Mouse (Mus musculus): ENCODE data around the gene 9930111J21Rik1. TPM values are rescaled to one million over a fixed set of nuclear protein-coding genes. Genes with fewer than 3 reads are reported as not detected.
"Not testable (repeated sequence)": the region's sequence is repeated elsewhere in the genome, so short reads cannot be mapped to it uniquely, and the experiment has no call there.

Gene 9930111J21Rik1
- polyA plus RNA-seq, 2 experiments, result 0.22 to 0.61 TPM

DNA sequence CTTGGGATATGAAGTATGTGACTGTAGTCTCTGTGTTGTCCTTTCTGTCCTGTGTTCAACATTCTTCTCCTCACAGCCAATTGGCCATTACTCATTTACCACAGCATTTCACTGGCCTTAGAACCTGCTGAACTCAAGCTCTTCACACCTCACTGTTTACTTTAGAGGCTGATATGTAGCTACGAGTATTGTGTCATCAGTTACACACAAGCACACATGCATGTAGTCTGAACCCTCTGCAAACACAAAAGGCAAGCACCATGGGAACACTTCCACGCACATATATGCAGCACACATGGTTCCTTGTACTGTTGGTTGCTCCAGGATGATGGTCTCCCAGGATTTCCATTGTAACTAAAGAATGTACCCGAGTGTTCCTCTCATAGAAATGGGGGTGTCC is 43.9 kb downstream of the 9930111J21Rik1 start:
- not testable (repeated sequence) for H3K27ac ChIP-seq; ATAC-seq (ENCODE audit: insufficient read depth); H3K4me1 ChIP-seq (replicated peaks; ENCODE audit: control insufficient read depth in 2 of 2, insufficient read depth in 2 of 2, low read length in 1 of 2); H3K27me3 ChIP-seq (ENCODE audit: control insufficient read depth, insufficient read depth, low read length); H3K36me3 ChIP-seq (replicated peaks; ENCODE audit: control insufficient read depth, insufficient read depth, low read depth); H3K4me3 ChIP-seq (ENCODE audit: insufficient read depth in 1 of 2, low read depth in 2 of 2, low read length in 2 of 2); H3K9ac ChIP-seq (replicated peaks); H3K4me2 ChIP-seq (ENCODE audit: low read depth); DNase-seq (ENCODE audit: low read depth in 3 of 3, low spot score in 3 of 3); H3K9me3 ChIP-seq (ENCODE audit: control insufficient read depth, low read length)
- whole genome bisulfite sequencing (ENCODE audit: insufficient replicate concordance), result no CpG with 5 or more reads among the region's 3 CpGs

DNA sequence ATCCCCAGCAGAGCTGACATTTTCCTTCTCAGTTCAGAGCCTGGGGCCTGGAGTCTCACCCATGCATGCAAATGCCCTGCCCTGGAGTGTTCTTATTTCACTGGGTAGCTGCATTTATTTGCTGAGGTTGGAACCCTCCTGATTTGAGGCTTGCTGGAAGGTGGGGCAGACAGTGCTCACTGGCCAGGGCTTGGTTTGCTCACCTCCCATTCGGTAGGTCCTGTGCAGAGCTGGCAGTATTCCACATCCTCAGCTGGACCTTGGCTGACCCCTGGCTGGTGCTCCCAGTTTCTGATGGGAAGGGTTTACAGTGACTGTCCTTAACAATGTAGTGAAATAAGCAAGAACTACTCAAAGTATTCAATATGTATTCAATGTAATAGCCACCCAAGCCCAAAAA is 45.3 kb downstream of the 9930111J21Rik1 start:
- WGBS (ENCODE audit: insufficient replicate concordance), result 50% methylated on average over 1 of the region's 1 CpGs
- H3K36me3 ChIP-seq (replicated peaks; ENCODE audit: control insufficient read depth, insufficient read depth, low read depth); H3K27me3 ChIP-seq (ENCODE audit: control insufficient read depth, insufficient read depth, low read length); H3K9me3 ChIP-seq (ENCODE audit: control insufficient read depth, low read length); H3K4me1 ChIP-seq (replicated peaks; ENCODE audit: control insufficient read depth in 2 of 2, insufficient read depth in 2 of 2, low read length in 1 of 2); ATAC-seq (ENCODE audit: insufficient read depth); H3K4me3 ChIP-seq (ENCODE audit: insufficient read depth in 1 of 2, low read depth in 2 of 2, low read length in 2 of 2); DNase-seq (ENCODE audit: low read depth in 3 of 3, low spot score in 3 of 3); H3K9ac ChIP-seq (replicated peaks); H3K27ac ChIP-seq; H3K4me2 ChIP-seq (ENCODE audit: low read depth): not testable (repeated sequence)

- not testable (repeated sequence) for ATAC-seq (ENCODE audit: insufficient read depth); H3K9ac ChIP-seq (replicated peaks); H3K27me3 ChIP-seq (ENCODE audit: control insufficient read depth, insufficient read depth, low read length); H3K9me3 ChIP-seq (ENCODE audit: control insufficient read depth, low read length); H3K4me3 ChIP-seq (ENCODE audit: insufficient read depth in 1 of 2, low read depth in 2 of 2, low read length in 2 of 2); H3K27ac ChIP-seq; DNase-seq (ENCODE audit: low read depth in 3 of 3, low spot score in 3 of 3); H3K4me1 ChIP-seq (replicated peaks; ENCODE audit: control insufficient read depth in 2 of 2, insufficient read depth in 2 of 2, low read length in 1 of 2); H3K36me3 ChIP-seq (replicated peaks; ENCODE audit: control insufficient read depth, insufficient read depth, low read depth); H3K4me2 ChIP-seq (ENCODE audit: low read depth)
- 29% methylated on average over 1 of the region's 1 CpGs for WGBS (ENCODE audit: insufficient replicate concordance)
Measured at GRCm38 (mm10) chr11:48933422-48933821, 45.8 kb downstream of the 9930111J21Rik1 start.

DNA sequence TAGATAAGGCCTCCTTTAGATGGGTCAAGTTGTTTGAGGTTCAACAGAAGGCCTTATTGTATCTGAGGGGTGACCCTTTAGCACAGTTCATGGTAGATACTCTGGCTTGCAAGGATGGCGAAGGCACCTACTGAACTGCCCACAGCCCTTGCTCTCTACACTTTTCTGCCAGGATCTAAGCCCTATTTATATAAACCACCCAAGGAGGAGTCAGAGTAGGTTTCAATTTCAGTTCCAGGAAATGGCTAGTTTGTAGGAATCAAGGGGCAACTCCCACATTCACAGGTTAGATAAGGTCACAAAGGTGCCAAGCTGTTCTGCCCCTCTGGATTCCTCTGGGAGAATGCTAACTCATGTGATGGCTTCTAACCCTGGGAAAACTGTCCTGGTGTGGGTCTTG is 51.1 kb downstream of the 9930111J21Rik1 start:
- not testable (repeated sequence) for H3K9me3 ChIP-seq (ENCODE audit: control insufficient read depth, low read length); H3K27ac ChIP-seq; H3K9ac ChIP-seq (replicated peaks); ATAC-seq (ENCODE audit: insufficient read depth); H3K4me3 ChIP-seq (ENCODE audit: insufficient read depth in 1 of 2, low read depth in 2 of 2, low read length in 2 of 2); H3K4me1 ChIP-seq (replicated peaks; ENCODE audit: control insufficient read depth in 2 of 2, insufficient read depth in 2 of 2, low read length in 1 of 2); H3K36me3 ChIP-seq (replicated peaks; ENCODE audit: control insufficient read depth, insufficient read depth, low read depth); DNase-seq (ENCODE audit: low read depth in 3 of 3, low spot score in 3 of 3); H3K4me2 ChIP-seq (ENCODE audit: low read depth); H3K27me3 ChIP-seq (ENCODE audit: control insufficient read depth, insufficient read depth, low read length)
- 82% methylated on average over 1 of the region's 1 CpGs for WGBS (ENCODE audit: insufficient replicate concordance)

GRCm38 (mm10) chr11:48926437-48926836 is 52.8 kb downstream of the 9930111J21Rik1 start:
- not testable (repeated sequence) for H3K27ac ChIP-seq; H3K4me2 ChIP-seq (ENCODE audit: low read depth); ATAC-seq (ENCODE audit: insufficient read depth); H3K4me3 ChIP-seq (ENCODE audit: insufficient read depth in 1 of 2, low read depth in 2 of 2, low read length in 2 of 2); DNase-seq (ENCODE audit: low read depth in 3 of 3, low spot score in 3 of 3); H3K4me1 ChIP-seq (replicated peaks; ENCODE audit: control insufficient read depth in 2 of 2, insufficient read depth in 2 of 2, low read length in 1 of 2); H3K27me3 ChIP-seq (ENCODE audit: control insufficient read depth, insufficient read depth, low read length); H3K36me3 ChIP-seq (replicated peaks; ENCODE audit: control insufficient read depth, insufficient read depth, low read depth); H3K9ac ChIP-seq (replicated peaks); H3K9me3 ChIP-seq (ENCODE audit: control insufficient read depth, low read length)

GRCm38 (mm10) chr11:48923818-48924217 is 55.4 kb downstream of the 9930111J21Rik1 start:
- WGBS (ENCODE audit: insufficient replicate concordance), result 24% methylated on average over 5 of the region's 5 CpGs
- not testable (repeated sequence) for H3K9ac ChIP-seq (replicated peaks)

More at GRCm38 (mm10) chr11:48923818-48924217, 55.4 kb downstream of the 9930111J21Rik1 start:
- H3K36me3 ChIP-seq (replicated peaks; ENCODE audit: control insufficient read depth, insufficient read depth, low read depth); H3K4me2 ChIP-seq (ENCODE audit: low read depth); H3K4me1 ChIP-seq (replicated peaks; ENCODE audit: control insufficient read depth in 2 of 2, insufficient read depth in 2 of 2, low read length in 1 of 2); ATAC-seq (ENCODE audit: insufficient read depth); H3K27me3 ChIP-seq (ENCODE audit: control insufficient read depth, insufficient read depth, low read length); H3K9me3 ChIP-seq (ENCODE audit: control insufficient read depth, low read length); H3K27ac ChIP-seq; H3K4me3 ChIP-seq (ENCODE audit: insufficient read depth in 1 of 2, low read depth in 2 of 2, low read length in 2 of 2); DNase-seq (ENCODE audit: low read depth in 3 of 3, low spot score in 3 of 3): not testable (repeated sequence)
